Mouse (Mus musculus) neural tube, embryonic 13.5 days (tissue): ENCODE data around the gene Esrra. TPM values are rescaled to one million over a fixed set of nuclear protein-coding genes. Genes with fewer than 3 reads are reported as not detected.
"Not testable (repeated sequence)": the region's sequence is repeated elsewhere in the genome, so short reads cannot be mapped to it uniquely, and the experiment has no call there.

Source experiments
- ATAC-seq: fragments of 200-750 bp; cut with Nextera tagmentation; 2 replicates; pipeline ENCODE4 v1.8.0; 2017; ENCODE audit warnings: low read depth, mild to moderate bottlenecking, moderate TSS enrichment, moderate library complexity
- H3K27ac ChIP-seq: fragments of 300-500 bp; sonication (generic); replicated peaks from 2 replicates; pipeline ENCODE4 v1.5.1; 2015; ENCODE audit warnings: moderate library complexity, mild to moderate bottlenecking, inconsistent platforms
- H3K27me3 ChIP-seq: fragments of 300-500 bp; sonication (generic); 2 replicates; pipeline ENCODE4 v1.6.1; 2015; ENCODE audit warnings: mild to moderate bottlenecking, inconsistent platforms
- H3K36me3 ChIP-seq: fragments of 300-500 bp; sonication (generic); 2 replicates; pipeline ENCODE4 v1.6.1; 2015; ENCODE audit warnings: mild to moderate bottlenecking, inconsistent platforms
- H3K4me1 ChIP-seq: fragments of 300-500 bp; sonication (generic); replicated peaks from 2 replicates; pipeline ENCODE4 v1.6.1; 2015; ENCODE audit warnings: inconsistent platforms
- H3K4me2 ChIP-seq: fragments of 300-500 bp; sonication (generic); 2 replicates; pipeline ENCODE4 v1.6.1; 2015; ENCODE audit warnings: inconsistent platforms, mild to moderate bottlenecking, moderate library complexity
- H3K4me3 ChIP-seq: fragments of 300-500 bp; sonication (generic); 2 replicates; pipeline ENCODE4 v1.5.1; 2015; ENCODE audit warnings: mild to moderate bottlenecking, inconsistent platforms
- H3K9ac ChIP-seq: fragments of 300-500 bp; sonication (generic); 2 replicates; pipeline ENCODE4 v1.6.1; 2015; ENCODE audit warnings: moderate library complexity, mild to moderate bottlenecking, inconsistent platforms
- H3K9me3 ChIP-seq: fragments of 300-500 bp; sonication (generic); 2 replicates; pipeline ENCODE4 v1.6.1; 2016; ENCODE audit warnings: inconsistent platforms
- WGBS: fragments of 180-500 bp; shearing (Covaris S2); methylation state at CpG from one replicate; pipeline ENCODE4 v1.1.7; 2015; 5-methylcytosine and 5-hydroxymethylcytosine counted together
- polyA plus RNA-seq: library from polyadenylated mRNA; unstranded; fragments of >200 nt; fragmentation: Nextera tagmentation; extraction: Ambion mirVana; gene quantifications from 2 replicates; pipeline ENCODE4 v1.2.1, GENCODE M21; 2015

Gene Esrra
- polyA plus RNA-seq, 1 experiment from 2014 or later, result 16.9 TPM

DNA sequence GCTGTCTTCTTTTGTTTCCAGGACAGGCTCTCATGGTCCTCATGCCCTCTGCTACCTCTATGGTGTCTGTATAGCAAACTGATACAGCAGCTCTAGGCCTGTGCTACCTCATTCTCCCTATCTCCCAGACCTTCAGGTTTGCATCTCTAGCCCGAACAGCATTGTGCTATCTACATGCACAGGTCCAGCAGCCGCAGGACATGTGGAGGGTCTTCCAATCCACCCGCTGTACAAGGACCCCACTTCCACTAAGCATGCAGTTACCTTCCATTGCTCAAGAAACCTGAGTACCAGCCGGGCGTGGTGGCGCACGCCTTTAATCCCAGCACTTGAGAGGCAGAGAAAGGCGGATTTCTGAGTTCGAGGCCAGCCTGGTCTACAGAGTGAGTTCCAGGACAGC lies 7.1 kb downstream of the Esrra start:
- Histone ChIP-seq H3K27ac (no peak overlapping the region), H3K27me3 (no peaks in the 10 kb centered on the region), H3K9ac (no peak overlapping the region), H3K4me3 (no peak overlapping the region), H3K36me3 (peaks cover 34% of the 10 kb centered on the region), H3K9me3 (no peaks in the 10 kb centered on the region), H3K4me2 (no peak overlapping the region), H3K4me1 (peaks cover 17% of the 10 kb centered on the region)
- 93% methylated on average over 9 of the region's 9 CpGs for WGBS
- ATAC-seq, result no peak

DNA sequence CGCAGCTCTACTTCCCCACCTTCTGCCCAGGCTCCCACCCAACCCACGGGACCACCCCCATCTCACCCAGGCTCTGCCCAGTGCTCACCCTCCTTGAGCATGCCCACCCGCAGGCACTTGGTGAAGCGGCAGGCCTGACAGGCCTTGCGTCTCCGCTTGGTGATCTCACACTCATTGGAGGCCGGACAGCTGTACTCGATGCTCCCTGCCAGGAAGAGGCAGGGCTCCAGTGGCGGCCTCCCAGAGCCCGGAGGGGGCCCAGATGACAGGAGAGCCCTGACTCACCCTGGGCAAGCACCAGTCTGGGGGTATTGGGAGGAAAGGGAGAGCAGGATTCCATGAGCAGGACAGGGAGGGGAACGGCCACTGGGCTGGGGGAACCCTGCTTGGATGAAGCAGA lies 7.6 kb downstream of the Esrra start:
- Histone ChIP-seq H3K4me3 (no peak overlapping the region), H3K4me2 (no peak overlapping the region), H3K27me3 (no peaks in the 10 kb centered on the region), H3K4me1 (peaks cover 17% of the 10 kb centered on the region), H3K9me3 (no peaks in the 10 kb centered on the region), H3K36me3 (peaks cover 34% of the 10 kb centered on the region), H3K27ac (no peak overlapping the region), H3K9ac (no peak overlapping the region)
- 92% methylated on average over 11 of the region's 11 CpGs for WGBS
- ATAC-seq, result no peak

DNA sequence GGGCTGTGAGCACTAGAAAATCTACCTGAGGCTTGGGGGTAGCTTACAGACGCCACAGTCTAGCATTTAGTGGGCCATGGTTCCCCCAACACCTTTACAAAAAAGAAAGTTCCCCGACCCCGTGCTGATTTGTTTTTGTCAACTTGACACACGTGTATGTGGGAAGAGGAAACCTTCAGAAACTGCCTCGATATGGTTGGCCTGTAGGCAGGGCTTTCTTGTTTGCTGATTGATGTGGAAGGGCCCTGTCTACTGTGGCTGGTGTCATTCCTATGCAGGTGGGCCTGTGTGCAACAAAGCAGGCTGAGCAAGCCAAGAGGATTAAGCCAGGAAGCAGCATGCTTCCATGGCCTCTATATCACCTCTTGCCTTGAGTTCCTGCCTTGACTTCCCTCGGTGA lies 8.6 kb downstream of the Esrra start:
- Histone ChIP-seq H3K9me3 (no peaks in the 10 kb centered on the region), H3K4me3 (no peak overlapping the region), H3K9ac (no peak overlapping the region), H3K27me3 (no peaks in the 10 kb centered on the region), H3K4me1 (peaks cover 26% of the 10 kb centered on the region), H3K27ac (no peak overlapping the region), H3K36me3 (peaks cover 34% of the 10 kb centered on the region), H3K4me2 (no peak overlapping the region)
- 88% methylated on average over 6 of the region's 6 CpGs for WGBS
- ATAC-seq, result no peak

DNA sequence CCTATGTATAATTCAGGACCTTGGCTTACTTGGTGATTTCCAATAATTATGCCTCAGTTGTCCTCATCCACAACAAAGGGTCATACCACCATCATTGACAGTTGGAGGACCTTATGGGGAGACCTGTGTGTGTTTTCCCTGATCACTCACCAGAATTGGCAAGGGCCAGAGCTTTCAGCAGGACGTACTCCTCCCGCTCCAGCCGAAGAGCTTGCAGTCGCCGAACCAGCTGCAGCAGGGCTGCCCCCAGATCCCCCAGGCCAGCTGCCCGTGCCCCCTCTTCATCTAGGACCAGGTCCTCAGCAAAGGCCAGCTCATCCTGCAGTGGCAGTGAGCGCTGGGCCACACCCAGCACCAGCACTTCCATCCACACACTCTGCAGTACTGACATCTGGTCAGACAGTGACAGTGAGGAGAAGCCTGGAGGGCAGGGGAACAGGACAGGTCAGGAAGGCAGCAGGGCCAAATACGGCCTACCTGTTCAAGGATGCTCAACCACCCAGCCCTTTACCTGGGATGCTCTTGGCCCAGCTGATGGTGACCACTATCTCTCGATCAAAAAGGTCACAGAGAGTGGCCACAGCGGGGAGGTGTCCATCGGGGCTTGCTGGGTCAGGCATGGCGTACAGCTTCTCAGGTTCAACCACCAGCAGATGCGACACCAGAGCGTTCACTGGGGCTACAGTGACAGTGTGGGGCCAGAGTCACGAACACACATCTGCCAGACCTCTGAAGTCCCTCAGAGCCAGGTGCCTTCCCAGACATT lies 9.2 kb downstream of the Esrra start:
- no peaks in the 10 kb centered on the region for H3K27me3 ChIP-seq
- ATAC-seq, result no peak
- H3K9me3 ChIP-seq, result no peaks in the 10 kb centered on the region
- WGBS, result 95% methylated on average over 15 of the region's 15 CpGs
- H3K36me3 ChIP-seq, result peaks cover 34% of the 10 kb centered on the region
- no peak overlapping the region for H3K4me3 ChIP-seq
- H3K4me2 ChIP-seq, result no peak overlapping the region
- no peak overlapping the region for H3K27ac ChIP-seq
- no peak overlapping the region for H3K9ac ChIP-seq
- H3K4me1 ChIP-seq, result peaks cover 33% of the 10 kb centered on the region

DNA sequence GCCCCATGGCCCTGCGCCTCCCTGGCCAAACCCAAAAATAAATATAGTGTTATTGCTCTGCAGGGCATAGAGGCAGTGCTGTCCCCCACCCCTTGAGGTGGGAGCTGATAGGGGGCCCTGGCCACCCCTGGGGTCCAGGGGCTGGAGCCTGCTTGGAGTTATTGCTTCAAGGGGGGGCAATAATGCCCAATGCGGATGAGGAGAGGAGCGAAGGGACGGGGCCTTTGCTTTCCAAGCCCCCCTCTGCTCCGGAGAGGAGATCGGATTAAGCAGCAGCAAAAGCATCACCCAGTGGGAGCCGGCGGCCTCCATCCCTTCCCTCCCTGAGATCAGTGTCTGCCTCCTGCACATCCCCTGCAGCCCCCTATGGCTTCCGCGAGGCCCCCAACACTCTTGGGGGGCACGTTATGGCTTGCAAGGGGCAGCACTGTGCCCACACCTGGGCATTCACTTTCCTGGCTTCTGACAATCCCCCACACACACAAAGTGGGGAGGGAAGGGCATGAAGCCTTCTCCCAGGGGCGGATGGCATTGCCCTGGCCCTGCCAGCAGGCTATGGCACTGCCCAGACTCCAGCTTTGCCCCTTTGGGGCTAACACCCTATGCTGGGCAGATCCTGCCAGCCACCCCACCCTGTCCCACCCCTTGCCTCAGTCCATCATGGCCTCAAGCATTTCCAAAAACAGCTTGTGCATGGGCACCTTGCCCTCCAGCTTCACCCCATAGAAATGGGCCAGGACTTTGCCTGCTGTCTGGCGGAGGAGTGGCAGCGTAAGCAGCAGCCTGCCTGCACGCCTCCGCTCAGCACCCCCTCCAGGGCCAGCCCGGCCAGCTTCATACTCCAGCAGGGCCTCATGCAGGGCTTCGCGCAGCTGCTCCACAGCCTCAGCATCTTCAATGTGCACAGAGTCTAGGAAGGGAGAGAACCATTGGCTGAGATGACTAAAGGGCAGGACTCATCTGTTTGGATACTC lies 10.2 kb downstream of the Esrra start:
- Histone ChIP-seq H3K9ac (peak overlapping the region; percentile 46), H3K36me3 (peaks cover 43% of the 10 kb centered on the region), H3K4me2 (peak overlapping the region; percentile 90), H3K4me3 (peak overlapping the region; percentile 68), H3K9me3 (no peaks in the 10 kb centered on the region), H3K4me1 (peaks cover 37% of the 10 kb centered on the region), H3K27ac (no peak overlapping the region), H3K27me3 (no peaks in the 10 kb centered on the region)
- WGBS, result 82% methylated on average over 19 of the region's 19 CpGs
- no peak for ATAC-seq

DNA sequence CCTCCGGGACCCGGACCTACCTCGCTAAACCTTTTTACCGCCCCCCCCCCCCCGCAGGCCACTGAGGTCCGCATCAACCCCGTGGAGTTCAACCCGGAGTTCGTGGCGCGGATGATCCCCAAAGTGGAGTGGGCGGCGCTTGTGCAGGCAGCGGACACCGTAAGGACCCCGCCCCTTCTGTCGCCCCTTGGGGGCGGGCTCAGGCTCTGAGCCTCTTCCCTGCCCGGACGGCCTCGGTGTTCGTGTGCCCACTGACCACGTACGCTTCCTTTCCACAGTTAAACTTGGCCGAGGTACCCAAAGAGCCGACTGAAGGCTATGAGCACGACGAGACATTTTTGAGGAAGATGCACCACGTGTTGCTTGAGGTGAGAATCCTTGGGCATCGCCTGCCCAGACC lies 11.3 kb downstream of the Esrra start:
- peaks cover 37% of the 10 kb centered on the region for H3K4me1 ChIP-seq
- peak; percentile 21 for ATAC-seq
- H3K4me2 ChIP-seq, result peak overlapping the region; percentile 90
- peak overlapping the region; percentile 68 for H3K4me3 ChIP-seq
- H3K27ac ChIP-seq, result peak overlapping the region; percentile 98
- not testable (repeated sequence) for H3K9me3 ChIP-seq, H3K27me3 ChIP-seq
- H3K9ac ChIP-seq, result peak overlapping the region; percentile 86
- under 1% methylated on average over 28 of the region's 30 CpGs for WGBS
- peaks cover 54% of the 10 kb centered on the region for H3K36me3 ChIP-seq

DNA sequence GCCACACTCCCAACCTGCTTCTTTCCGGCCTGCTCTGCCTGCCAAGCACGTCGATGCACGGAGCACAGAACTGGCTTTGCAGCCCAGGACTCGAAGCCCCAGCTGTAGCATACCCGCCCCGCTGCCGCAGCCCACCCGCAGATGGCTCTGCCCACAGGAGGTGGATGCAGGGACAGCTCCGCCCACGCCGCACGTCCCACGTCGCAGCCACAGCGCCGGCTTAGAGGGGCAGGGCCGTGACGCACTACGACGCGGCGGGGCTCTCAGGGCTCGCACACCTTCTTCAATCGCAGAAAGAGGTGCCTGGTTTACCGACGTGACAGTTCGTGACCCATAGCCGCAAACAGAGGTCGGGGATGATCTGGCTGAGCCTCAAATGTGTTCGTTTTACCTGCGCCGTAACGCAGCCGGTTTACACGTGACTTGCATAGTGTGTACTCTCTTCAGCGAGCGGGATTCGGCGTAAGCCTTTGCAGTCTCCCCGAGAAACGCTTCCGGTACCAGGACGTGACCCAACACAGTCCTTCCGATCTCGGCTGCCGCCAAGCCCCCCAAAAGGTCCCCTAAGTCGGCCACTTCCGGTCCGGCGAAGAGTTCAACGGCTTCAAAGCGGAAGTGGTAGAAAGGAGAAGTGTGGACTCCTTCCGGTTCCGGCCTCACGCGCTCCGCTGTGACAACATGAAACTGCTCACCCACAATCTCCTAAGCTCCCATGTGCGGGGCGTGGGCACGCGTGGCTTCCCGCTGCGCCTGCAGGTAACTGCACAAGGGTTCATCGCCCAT lies 11.9 kb downstream of the Esrra start, which contains the start of the genes Trmt112 and Prdx5:
TSS of gene Trmt112 (plus strand) at position 192 of the 783 bp plus-strand sequence.
TSS of gene Prdx5 (minus strand) at position 600 of the 783 bp plus-strand sequence.
- Histone ChIP-seq H3K36me3 (peaks cover 60% of the 10 kb centered on the region), H3K27me3 (no peaks in the 10 kb centered on the region), H3K4me2 (peak within 1 kb of the TSS; percentile 90), H3K27ac (peak within 1 kb of the TSS; percentile 98), H3K4me3 (peak within 1 kb of the TSS; percentile 68), H3K4me1 (peaks cover 37% of the 10 kb centered on the region), H3K9me3 (no peaks in the 10 kb centered on the region), H3K9ac (peak within 1 kb of the TSS; percentile 86)
- peak; percentile 94 for ATAC-seq
- WGBS, result under 1% methylated on average over 65 of the region's 65 CpGs

DNA sequence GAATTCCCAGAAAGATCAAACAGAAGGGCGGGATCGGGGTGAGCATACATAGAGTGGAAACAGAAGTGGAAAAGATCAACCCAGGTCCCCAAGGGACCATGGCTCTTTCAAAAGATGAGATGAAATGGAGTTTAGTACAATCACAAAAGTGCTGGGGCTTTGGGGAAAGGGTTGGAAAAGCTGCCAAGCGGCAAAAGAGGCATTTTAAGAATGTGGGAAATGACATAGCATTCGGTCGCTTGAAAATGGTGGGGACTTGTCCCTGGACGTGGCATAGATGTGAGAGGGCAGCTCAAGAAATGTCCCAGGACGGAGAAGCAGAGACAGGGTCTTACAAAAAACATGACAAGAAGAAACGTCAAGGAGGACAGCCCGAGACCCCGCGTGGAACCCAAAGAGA lies 12.6 kb downstream of the Esrra start:
- H3K4me3 ChIP-seq, result peak overlapping the region; percentile 68
- H3K27ac ChIP-seq, result peak overlapping the region; percentile 98
- ATAC-seq, result no peak
- peaks cover 64% of the 10 kb centered on the region for H3K36me3 ChIP-seq
- H3K9ac ChIP-seq, result peak overlapping the region; percentile 86
- no peaks in the 10 kb centered on the region for H3K9me3 ChIP-seq
- H3K4me1 ChIP-seq, result peaks cover 37% of the 10 kb centered on the region
- peak overlapping the region; percentile 90 for H3K4me2 ChIP-seq
- WGBS, result 13% methylated on average over 11 of the region's 11 CpGs
- H3K27me3 ChIP-seq, result no peaks in the 10 kb centered on the region

DNA sequence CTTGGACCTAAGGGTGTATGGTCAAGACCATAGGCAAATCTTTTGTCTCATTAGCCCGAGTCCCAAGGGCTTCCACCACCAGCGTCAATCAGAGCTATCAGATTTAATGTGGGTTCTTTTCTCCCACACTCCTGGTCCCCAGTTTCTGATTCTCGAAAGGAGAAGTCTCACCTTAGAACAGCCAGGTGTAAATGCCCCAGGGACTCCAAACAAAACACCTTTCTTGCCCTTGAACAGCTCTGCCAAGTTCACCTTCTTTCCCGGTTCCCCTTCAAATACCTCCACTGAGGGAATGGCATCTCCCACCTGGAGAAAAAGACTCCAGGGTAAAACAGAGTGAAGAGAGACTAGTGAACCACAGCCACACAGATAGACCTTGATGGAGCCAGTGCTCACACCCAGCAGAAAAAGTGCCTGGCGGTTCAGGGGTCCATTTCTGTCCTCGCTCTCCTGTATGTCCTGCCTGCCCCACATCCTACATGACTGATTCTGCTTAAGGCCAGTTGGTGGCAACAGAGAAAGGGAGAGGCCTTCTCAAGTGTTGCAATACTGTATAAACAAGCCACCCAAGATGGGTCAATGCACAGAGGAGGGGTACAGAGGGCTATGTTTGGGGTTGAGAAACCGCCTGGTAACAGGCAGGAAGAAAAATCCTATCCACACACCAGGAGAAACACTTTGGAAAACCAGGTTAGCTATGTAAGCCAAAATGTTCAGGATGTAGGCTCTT lies 13.6 kb downstream of the Esrra start:
- Histone ChIP-seq H3K9ac (peak overlapping the region; percentile 86), H3K4me2 (peak overlapping the region; percentile 90), H3K4me1 (peaks cover 37% of the 10 kb centered on the region), H3K36me3 (peaks cover 56% of the 10 kb centered on the region), H3K9me3 (no peaks in the 10 kb centered on the region), H3K4me3 (peak overlapping the region; percentile 68), H3K27me3 (no peaks in the 10 kb centered on the region), H3K27ac (no peak overlapping the region)
- WGBS, result 90% methylated on average over 7 of the region's 7 CpGs
- ATAC-seq, result no peak

DNA sequence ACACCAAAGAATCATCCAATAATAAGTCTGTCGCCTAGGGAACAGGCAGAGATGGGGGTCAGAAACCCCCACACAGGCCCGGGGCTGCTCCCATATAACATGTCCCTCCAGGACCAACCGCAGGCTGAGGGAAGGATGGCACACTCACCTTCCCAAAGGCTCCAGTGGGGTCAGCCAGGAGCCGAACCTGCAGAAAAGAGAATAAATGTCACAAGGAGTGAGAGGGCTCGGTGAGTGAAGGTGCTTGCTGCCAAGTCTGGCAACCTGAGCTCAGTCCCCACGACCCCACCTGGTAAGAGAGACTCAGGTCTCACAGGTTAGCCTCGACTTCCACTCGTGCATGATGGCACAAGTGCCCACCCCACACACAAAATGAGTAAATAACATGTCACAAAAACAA lies 14.5 kb downstream of the Esrra start:
- H3K27me3 ChIP-seq, result no peaks in the 10 kb centered on the region
- 95% methylated on average over 8 of the region's 8 CpGs for WGBS

DNA sequence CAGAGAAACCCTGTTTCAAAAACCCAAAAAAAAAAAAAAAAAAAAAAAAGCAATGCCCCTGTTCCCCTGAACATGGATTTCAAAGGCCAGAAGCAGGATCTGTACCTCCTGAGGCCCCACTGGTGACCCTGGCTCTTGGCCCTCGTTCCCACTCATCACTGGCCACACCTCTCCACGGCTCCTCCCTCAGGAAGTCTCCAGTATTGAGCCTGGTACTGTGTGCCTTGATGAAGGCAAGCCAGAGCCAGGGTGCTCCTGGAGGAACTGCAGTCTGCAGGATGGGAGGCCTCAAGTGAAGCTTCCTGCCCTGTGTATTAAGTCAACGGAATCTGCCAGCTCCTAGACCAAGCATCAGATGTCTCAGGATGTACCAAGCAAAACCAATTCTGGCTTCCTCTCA lies 15.4 kb downstream of the Esrra start:
- Histone ChIP-seq H3K36me3 (peaks cover 38% of the 10 kb centered on the region), H3K9ac (no peak overlapping the region), H3K9me3 (no peaks in the 10 kb centered on the region), H3K4me3 (no peak overlapping the region), H3K27ac (no peak overlapping the region), H3K4me2 (no peak overlapping the region), H3K27me3 (no peaks in the 10 kb centered on the region), H3K4me1 (peaks cover 27% of the 10 kb centered on the region)
- ATAC-seq, result no peak
- WGBS, result 85% methylated on average over 3 of the region's 3 CpGs

More for the DNA sequence above, 14.5 kb downstream of the Esrra start:
- no peaks in the 10 kb centered on the region for H3K9me3 ChIP-seq
- H3K27ac ChIP-seq, result no peak overlapping the region
- H3K4me3 ChIP-seq, result no peak overlapping the region
- H3K4me2 ChIP-seq, result no peak overlapping the region
- H3K9ac ChIP-seq, result no peak overlapping the region
- peaks cover 36% of the 10 kb centered on the region for H3K4me1 ChIP-seq
- H3K36me3 ChIP-seq, result peaks cover 47% of the 10 kb centered on the region
- ATAC-seq, result no peak
